Mouse (Mus musculus) embryonic facial prominence, embryonic 14.5 days (tissue): ENCODE measurements around the gene Gm10024. TPM values are rescaled to one million over a fixed set of nuclear protein-coding genes. Genes with fewer than 3 reads are reported as not detected.
"Not testable (repeated sequence)": the region's sequence is repeated elsewhere in the genome, so short reads cannot be mapped to it uniquely, and the experiment has no call there.

Experiments
- ATAC-seq: fragments of 200-750 bp; cut with Nextera tagmentation; 2 replicates; pipeline ENCODE4 v1.8.0; 2017; ENCODE audit warnings: low read depth, moderate number of reproducible peaks, moderate TSS enrichment
- DNase-seq: peaks from one replicate; pipeline ENCODE4 v3.0.0-alpha.2; 2015; ENCODE audit warnings: low spot score
- H3K27ac ChIP-seq: fragments of 300-500 bp; sonication (generic); replicated peaks from 2 replicates; pipeline ENCODE4 v1.5.1; 2014; ENCODE audit warnings: low read depth, mild to moderate bottlenecking, low read length, moderate library complexity
- H3K27me3 ChIP-seq: fragments of 300-500 bp; sonication (generic); replicated peaks from 2 replicates; pipeline ENCODE4 v1.6.1; 2014; ENCODE audit warnings: low read length; ENCODE audit not compliant: control insufficient read depth, insufficient read depth
- H3K36me3 ChIP-seq: fragments of 300-500 bp; sonication (generic); 2 replicates; pipeline ENCODE4 v1.6.1; 2014; ENCODE audit warnings: low read length, mixed read lengths; ENCODE audit not compliant: control insufficient read depth, insufficient read depth
- H3K4me1 ChIP-seq: fragments of 300-500 bp; sonication (generic); 2 replicates; pipeline ENCODE4 v1.6.1; 2014; ENCODE audit warnings: antibody characterized with exemption, low read length; ENCODE audit not compliant: control insufficient read depth, insufficient read depth
- H3K4me2 ChIP-seq: fragments of 300-500 bp; sonication (generic); 2 replicates; pipeline ENCODE4 v1.6.1; 2014; ENCODE audit warnings: low read depth, mild to moderate bottlenecking, low read length, moderate library complexity, mixed read lengths
- H3K4me3 ChIP-seq: fragments of 300-500 bp; sonication (generic); 2 replicates; pipeline ENCODE4 v1.5.1; 2014; ENCODE audit warnings: low read depth, mild to moderate bottlenecking, low read length
- H3K9ac ChIP-seq: fragments of 300-500 bp; sonication (generic); 2 replicates; pipeline ENCODE4 v1.6.1; 2014; ENCODE audit warnings: low read depth, mild to moderate bottlenecking, low read length, moderate library complexity, mixed read lengths
- H3K9me3 ChIP-seq: fragments of 300-500 bp; sonication (generic); 2 replicates; pipeline ENCODE4 v1.6.1; 2016; ENCODE audit warnings: low read length; ENCODE audit not compliant: control insufficient read depth
- WGBS: fragments of 180-500 bp; shearing (Covaris S2); extraction: QIAGEN DNeasy Blood & Tissue Kit; methylation state at CpG from one replicate; pipeline ENCODE4 v1.1.7; 2014; 5-methylcytosine and 5-hydroxymethylcytosine counted together
- polyA plus RNA-seq: library from polyadenylated mRNA; unstranded; fragments of >200 nt; fragmentation: Nextera tagmentation; extraction: Ambion mirVana; gene quantifications from 2 replicates; pipeline ENCODE4 v1.2.1, GENCODE M21; 2014

Gene Gm10024
- polyA plus RNA-seq, 1 experiment from 2014 or later, result 0.57 TPM

GRCm38 (mm10) chr10:77750686-77751085 is 39.4 kb downstream of the Gm10024 start:
- not testable (repeated sequence) for H3K4me3 ChIP-seq, H3K27ac ChIP-seq, H3K9me3 ChIP-seq, H3K27me3 ChIP-seq, H3K9ac ChIP-seq, ATAC-seq, H3K4me1 ChIP-seq, DNase-seq, H3K36me3 ChIP-seq, H3K4me2 ChIP-seq
- WGBS, result 93% methylated on average over 1 of the region's 1 CpGs

- not testable (repeated sequence) for H3K36me3 ChIP-seq, H3K27ac ChIP-seq, ATAC-seq, DNase-seq, H3K9me3 ChIP-seq, H3K9ac ChIP-seq, H3K4me2 ChIP-seq, H3K27me3 ChIP-seq, H3K4me3 ChIP-seq, H3K4me1 ChIP-seq
- WGBS, result 60% methylated on average over 1 of the region's 1 CpGs
These were observed 40.0 kb downstream of the Gm10024 start, which contains the start of gene Gm9736 for GRCm38 (mm10) chr10:77751254-77751653. Gm9736 (minus strand) TSS chr10:77751354.

GRCm38 (mm10) chr10:77752312-77752711 is 41.1 kb downstream of the Gm10024 start:
- H3K27ac ChIP-seq, DNase-seq, H3K9me3 ChIP-seq, H3K36me3 ChIP-seq, H3K4me1 ChIP-seq, ATAC-seq, H3K4me3 ChIP-seq, H3K27me3 ChIP-seq, H3K4me2 ChIP-seq, H3K9ac ChIP-seq: not testable (repeated sequence)
- WGBS, result 63% methylated on average over 3 of the region's 3 CpGs

GRCm38 (mm10) chr10:77753448-77753847 is 42.2 kb downstream of the Gm10024 start:
- no peaks in the 10 kb centered on the region for H3K27me3 ChIP-seq
- H3K4me2 ChIP-seq, result no peak overlapping the region
- ATAC-seq, result no peak
- H3K4me1 ChIP-seq, result no peaks in the 10 kb centered on the region
- H3K27ac ChIP-seq, result no peak overlapping the region
- DNase-seq, result no peak
- H3K9ac ChIP-seq, result no peak overlapping the region
- H3K9me3 ChIP-seq, result no peaks in the 10 kb centered on the region
- H3K4me3 ChIP-seq, result no peak overlapping the region
- H3K36me3 ChIP-seq, result no peaks in the 10 kb centered on the region

- not testable (repeated sequence) for H3K4me2 ChIP-seq, H3K27ac ChIP-seq, H3K36me3 ChIP-seq, ATAC-seq, DNase-seq, H3K4me1 ChIP-seq, H3K4me3 ChIP-seq, H3K27me3 ChIP-seq, H3K9ac ChIP-seq, H3K9me3 ChIP-seq
- WGBS, result no CpG with 5 or more reads among the region's 1 CpGs
These were observed 48.3 kb downstream of the Gm10024 start, which contains the start of gene Gm3233 for GRCm38 (mm10) chr10:77759582-77759981. Gm3233 (minus strand) TSS chr10:77759682.

Other genes starting within 250 kb of the Gm10024 start
- gene Fam207a, start 195.7 kb upstream of the Gm10024 start, polyA plus RNA-seq, result 34.2 and 38.5 TPM in 2 replicates
- 3.0 and 3.5 TPM in 2 replicates for gene Itgb2, start 181.2 kb upstream of the Gm10024 start, polyA plus RNA-seq
- gene Pttg1ip, start 129.7 kb upstream of the Gm10024 start, polyA plus RNA-seq, result 135 and 143 TPM in 2 replicates
- 261 and 281 TPM in 2 replicates for gene Sumo3, start 105.4 kb upstream of the Gm10024 start, polyA plus RNA-seq
- gene Gm49325, start 105.3 kb upstream of the Gm10024 start, polyA plus RNA-seq, result 4.1 and 7.4 TPM in 2 replicates
- gene Ube2g2, start 89.2 kb upstream of the Gm10024 start, polyA plus RNA-seq, result 66.1 and 69.5 TPM in 2 replicates
- gene Tspear, start 24.9 kb upstream of the Gm10024 start, polyA plus RNA-seq, result 1.0 and 1.3 TPM in 2 replicates
- gene Gm19402, start 20.7 kb upstream of the Gm10024 start, polyA plus RNA-seq, result not detected in 2 replicates
- gene Gm9508, start 14.2 kb upstream of the Gm10024 start, polyA plus RNA-seq, result not detected in 2 replicates
- not detected in 2 replicates for gene Gm10272, start 4.8 kb upstream of the Gm10024 start, polyA plus RNA-seq
- gene Gm10142, start 4.3 kb downstream of the Gm10024 start, polyA plus RNA-seq, result not detected in 2 replicates
- gene Krtap12-1, start 9.1 kb downstream of the Gm10024 start, polyA plus RNA-seq, result not detected in 2 replicates
- not detected in 2 replicates for gene Gm10100, start 15.0 kb downstream of the Gm10024 start, polyA plus RNA-seq
- gene Gm18596, start 31.2 kb downstream of the Gm10024 start, polyA plus RNA-seq, result not detected in 2 replicates
- not detected in 2 replicates for gene Gm9736, start 39.9 kb downstream of the Gm10024 start, polyA plus RNA-seq
- not detected in 2 replicates for gene Gm3233, start 48.2 kb downstream of the Gm10024 start, polyA plus RNA-seq
- gene Gm3238, start 59.9 kb downstream of the Gm10024 start, polyA plus RNA-seq, result not detected in 2 replicates
- not detected in 2 replicates for gene Gm7138, start 65.5 kb downstream of the Gm10024 start, polyA plus RNA-seq
- gene Gm3250, start 71.1 kb downstream of the Gm10024 start, polyA plus RNA-seq, result not detected in 2 replicates
- gene Gm7137, start 76.7 kb downstream of the Gm10024 start, polyA plus RNA-seq, result not detected in 2 replicates
- not detected in 2 replicates for gene Gm9639, start 83.6 kb downstream of the Gm10024 start, polyA plus RNA-seq
- gene Gm19668, start 87.7 kb downstream of the Gm10024 start, polyA plus RNA-seq, result not detected in 2 replicates
- not detected in 2 replicates for gene Gm9507, start 100.4 kb downstream of the Gm10024 start, polyA plus RNA-seq
- not detected in 2 replicates for gene Gm2696, start 103.2 kb downstream of the Gm10024 start, polyA plus RNA-seq
- not detected in 2 replicates for gene Krtap10-4, start 115.6 kb downstream of the Gm10024 start, polyA plus RNA-seq
- not detected in 2 replicates for gene Krtap10-10, start 124.5 kb downstream of the Gm10024 start, polyA plus RNA-seq
- gene Gm36176, start 135.3 kb downstream of the Gm10024 start, polyA plus RNA-seq, result not detected in 2 replicates
- gene Gm10318, start 141.4 kb downstream of the Gm10024 start, polyA plus RNA-seq, result 0.33 TPM in 1 of 2 replicates, not detected in the other
- gene Gm3285, start 150.5 kb downstream of the Gm10024 start, polyA plus RNA-seq, result 0.28 TPM in 1 of 2 replicates, not detected in the other
- 3.7 and 4.2 TPM in 2 replicates for gene Lrrc3, start 191.1 kb downstream of the Gm10024 start, polyA plus RNA-seq